Mouse (Mus musculus) spleen, postnatal 4 days (tissue): ENCODE data around the gene Rpl28.
A peak's percentile ranks its signal among the peaks of the same experiment; 100 is the strongest.

ENCODE experiments used
- DNase-seq, 2 experiments: peaks; one replicate each; pipeline ENCODE4 v3.0.0; 2022; ENCODE audit warnings: low spot score in 2 of 2

The Rpl28 gene

GRCm38 (mm10) chr7:4792278-4793212 is at the start of gene Rpl28:
Gene Rpl28, plus strand, starts transcription at chr7:4792874.
- peak; percentile 94 to 95 for DNase-seq

DNA sequence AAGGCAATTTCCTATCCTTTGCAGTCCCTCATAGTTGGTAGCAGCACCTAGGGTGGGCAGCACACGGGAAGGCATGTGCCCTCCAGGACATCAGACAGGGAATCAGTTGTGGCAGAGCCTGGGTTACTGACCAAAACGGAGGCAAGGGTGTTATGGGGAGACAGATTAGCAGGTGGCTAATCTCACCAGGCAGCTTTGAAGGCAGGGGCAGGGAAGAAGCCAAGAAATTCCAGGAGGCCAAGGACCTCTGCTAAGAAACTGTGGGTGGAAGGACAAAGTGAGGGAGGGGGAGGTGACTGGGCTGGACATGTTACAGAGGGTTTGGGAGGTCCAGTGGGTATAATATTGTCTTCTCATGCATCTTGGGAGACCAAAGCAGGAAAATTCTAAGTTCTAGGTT is 49.3 kb upstream of the Rpl28 start:
- DNase-seq, result peak in 1 of 2 experiments; percentile 53

GRCm38 (mm10) chr7:4744886-4745285 is 47.8 kb upstream of the Rpl28 start:
- no peak for DNase-seq

GRCm38 (mm10) chr7:4746326-4746980 is 46.2 kb upstream of the Rpl28 start:
- no peak for DNase-seq

DNA sequence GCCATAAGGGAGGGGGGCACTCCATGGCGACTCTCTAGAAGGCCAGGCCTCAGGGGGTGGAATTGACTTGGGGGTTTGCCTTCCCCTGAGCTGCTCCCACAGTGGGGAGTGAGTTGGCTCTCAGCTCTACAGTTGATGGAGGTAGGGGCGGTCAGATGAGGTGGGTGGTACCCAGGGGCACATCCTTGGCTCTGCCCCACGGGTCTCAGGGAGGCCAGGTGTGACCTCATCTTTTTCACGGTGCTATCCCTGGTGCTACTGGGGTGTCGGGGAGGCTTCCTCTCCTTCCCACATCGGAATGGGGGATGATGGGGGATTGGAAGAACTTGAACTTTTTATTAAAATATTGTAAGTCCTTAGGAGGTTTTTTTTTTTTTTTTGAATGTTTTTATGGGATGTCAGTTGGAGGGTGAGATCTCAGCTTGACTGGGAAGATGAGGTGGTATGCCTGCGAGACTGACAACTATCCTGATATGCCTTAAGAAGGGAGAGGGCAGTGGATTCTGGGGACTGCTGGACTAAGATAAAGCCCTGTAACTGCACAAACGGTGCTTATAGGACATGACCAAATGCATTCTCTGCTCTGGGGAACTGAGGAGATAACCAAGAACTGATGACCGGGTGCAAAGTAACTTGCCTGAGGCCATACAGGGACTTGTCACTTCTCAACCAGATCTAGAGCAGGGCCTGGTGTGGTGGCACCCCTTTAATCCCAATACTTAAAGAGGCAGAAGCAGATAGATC is 45.3 kb upstream of the Rpl28 start:
- peak; percentile 51 to 70 for DNase-seq

DNA sequence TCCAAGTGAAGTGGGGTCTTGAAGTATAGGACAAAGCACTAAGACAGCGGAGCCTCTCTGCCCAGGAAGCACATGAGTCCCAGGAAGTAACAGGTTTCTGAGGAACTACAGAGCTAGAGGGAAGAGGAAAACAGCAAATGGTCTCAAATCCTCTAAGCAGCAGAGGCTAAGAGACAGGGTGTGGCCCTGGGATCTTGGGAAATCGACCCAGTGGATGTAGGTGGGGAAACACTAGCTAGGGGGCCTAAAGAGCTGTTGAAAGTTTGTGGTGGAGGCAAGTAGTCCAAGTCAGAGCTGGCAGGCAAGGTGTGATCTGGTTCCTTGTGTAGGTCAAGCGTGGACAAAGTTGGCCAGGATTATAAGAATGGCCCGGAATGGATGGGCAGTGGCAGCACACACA is 44.4 kb upstream of the Rpl28 start:
- no peak for DNase-seq

- no peak for DNase-seq
Measured at GRCm38 (mm10) chr7:4749169-4749568, 43.5 kb upstream of the Rpl28 start.

DNA sequence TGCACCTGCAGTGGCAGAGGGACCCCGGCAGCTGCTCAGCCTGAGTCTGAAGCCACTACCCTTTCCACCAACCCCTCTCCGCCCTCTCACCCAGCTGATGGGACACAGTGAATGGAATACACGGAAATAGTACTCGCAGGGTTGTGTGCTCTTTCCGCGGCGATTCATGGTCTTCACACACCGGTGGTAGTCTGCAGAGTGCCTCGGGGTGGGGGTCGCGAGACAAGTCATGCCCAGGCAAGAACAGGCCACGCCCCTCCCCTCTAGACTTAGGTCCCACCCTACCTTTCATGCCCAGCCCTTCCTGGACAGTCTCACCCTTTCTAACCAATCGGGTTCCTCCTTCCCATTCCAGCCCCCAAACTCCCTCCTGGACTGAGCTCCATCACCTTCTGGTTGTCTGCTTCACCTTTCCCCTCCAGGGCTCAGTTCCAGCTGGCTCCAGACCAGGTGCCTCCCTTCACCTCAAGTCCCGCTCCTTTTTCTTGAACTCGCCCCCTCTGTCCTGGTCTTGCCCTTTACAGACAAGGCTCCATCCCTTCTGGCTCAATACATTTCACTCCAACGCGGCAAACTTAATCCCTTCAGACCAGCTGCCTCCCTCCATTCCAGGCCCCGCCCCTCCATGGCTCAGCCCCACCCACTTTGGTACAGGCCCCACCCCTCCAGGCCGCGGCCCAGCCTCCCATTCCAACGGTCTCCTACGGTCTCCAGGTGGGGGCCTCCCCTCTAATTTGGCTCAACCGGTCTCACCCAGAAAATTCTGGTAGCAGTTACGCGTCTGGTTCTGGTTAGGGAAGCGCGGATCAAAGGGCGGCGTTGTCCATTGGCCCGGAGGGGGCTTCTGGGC is 40.5 kb upstream of the Rpl28 start:
- peak; percentile 87 to 93 for DNase-seq

DNA sequence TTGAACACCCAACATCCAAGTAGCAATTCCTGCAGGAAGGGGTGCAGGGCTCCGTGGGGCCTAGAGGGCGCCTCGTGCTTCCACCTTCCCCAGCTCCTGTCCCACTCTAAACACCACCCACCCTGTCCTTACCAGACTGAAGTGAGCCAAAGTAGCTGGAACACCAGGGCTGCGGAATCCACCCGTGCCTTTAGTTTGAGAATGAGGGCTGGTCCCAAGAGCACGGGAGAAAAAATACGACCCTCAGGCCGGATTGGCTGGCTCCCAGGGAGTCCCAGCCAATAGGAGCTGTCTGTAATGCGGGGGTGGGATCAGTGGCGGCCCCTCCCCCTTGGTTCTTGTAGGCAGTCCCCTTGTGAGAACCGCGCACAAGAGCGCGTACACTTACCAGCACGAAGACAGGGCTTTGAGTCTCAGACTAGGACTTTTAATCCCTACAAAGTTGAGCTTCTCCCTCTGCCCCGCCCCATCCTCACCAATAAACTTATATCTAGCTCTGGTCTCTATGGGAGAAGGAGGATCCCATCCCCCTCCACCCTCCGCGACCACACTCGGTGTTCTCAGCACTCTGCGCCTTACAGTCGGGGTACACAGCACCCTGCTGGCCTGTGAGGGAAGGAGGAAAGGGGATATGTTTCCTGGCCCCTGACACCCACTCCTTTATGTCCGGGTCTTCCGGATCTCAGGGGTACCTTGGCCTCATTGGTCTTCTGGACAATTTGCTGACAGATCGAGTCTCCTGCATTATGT is 39.7 kb upstream of the Rpl28 start, which contains the start of gene Cox6b2:
Gene Cox6b2 (minus strand): TSS at position 274 of the 750 bp plus-strand sequence.
- peak; percentile 91 for DNase-seq

DNA sequence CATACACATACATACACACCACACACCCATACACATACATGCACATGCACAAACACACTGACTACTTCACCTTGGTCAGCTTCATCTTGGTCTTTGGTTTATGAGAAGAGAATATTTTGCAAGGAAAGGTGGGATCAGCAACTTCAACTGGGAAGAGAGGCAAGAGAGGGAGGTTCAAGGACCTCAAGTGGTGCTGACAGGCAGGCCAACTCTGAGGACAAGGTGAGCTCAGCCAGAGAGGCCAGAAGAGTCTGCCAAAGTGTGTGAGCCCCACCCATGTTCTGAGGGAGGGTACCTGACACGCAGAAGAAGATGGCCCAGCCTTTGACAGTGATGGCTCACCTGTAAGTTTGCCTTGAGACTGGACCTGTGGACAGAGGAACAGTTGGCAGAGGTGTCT is 33.0 kb upstream of the Rpl28 start:
- DNase-seq, result no peak

GRCm38 (mm10) chr7:4764946-4765710 is 27.5 kb upstream of the Rpl28 start:
- DNase-seq, result no peak

- DNase-seq, result no peak
Measured at GRCm38 (mm10) chr7:4771202-4771601, 21.5 kb upstream of the Rpl28 start, which contains the start of gene Fam71e2. Gene Fam71e2, minus strand, starts transcription at chr7:4771302.

DNA sequence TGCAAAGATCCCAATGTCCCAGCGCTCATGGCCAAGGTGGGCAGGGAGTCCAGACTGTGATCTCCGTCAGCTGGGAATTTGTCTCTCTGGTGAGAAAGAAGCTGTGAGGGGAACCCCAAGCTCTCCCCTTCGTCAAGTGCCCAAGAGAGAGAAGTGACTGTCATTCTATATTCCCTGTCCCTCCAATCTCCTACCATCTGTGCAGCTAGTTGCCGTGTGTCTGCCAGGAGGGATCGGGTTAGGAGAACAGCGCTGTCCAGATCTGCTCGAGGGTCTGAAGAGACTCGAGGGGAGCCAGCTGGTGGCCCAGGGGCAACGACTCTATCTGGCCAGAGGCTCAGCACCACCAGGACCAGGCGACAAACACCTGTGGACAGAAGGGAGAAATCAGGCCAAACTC is 16.5 kb upstream of the Rpl28 start:
- peak in 1 of 2 experiments; percentile 56 for DNase-seq

- DNase-seq, result peak in 1 of 2 experiments; percentile 72
Measured at GRCm38 (mm10) chr7:4776861-4777830, 15.5 kb upstream of the Rpl28 start.

DNA sequence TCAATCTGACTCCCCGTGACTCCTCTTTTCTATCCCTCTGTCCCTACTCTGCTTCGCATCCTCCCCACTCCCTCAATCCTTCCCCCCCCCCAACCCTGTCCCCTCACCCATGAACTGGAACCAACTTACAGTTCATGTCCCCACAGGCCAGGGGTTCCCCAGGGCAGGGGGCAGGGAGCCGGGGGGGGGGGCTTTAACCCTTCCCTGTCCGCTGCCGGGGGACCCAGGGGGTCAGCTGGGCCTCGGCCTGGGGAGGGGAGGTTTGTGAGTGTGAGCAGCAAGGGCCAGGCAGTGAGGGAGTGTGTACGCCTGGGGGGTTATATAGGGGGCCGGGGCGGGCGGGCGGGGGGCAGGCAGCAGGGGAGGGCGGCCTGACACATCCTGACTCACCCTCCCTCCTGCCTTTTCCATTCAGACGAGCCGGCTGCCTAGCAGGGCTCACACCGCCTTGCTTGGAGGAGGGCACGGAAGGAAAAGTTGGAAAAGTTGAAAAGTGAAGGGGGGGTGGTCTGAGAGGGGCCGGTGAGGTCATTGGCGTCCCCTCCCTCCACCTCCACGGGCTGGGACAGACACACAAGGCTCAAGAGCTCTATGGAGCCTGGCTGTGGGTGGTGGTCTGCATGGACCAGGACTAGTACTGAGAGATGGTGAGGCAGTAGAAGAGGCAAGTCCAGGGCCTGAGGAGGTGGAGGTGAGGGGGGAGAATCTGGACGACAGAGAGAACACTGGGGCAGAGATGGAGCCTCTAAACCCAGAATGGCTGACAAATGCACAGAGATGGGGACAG is 14.6 kb upstream of the Rpl28 start:
- peak in 1 of 2 experiments; percentile 55 for DNase-seq

DNA sequence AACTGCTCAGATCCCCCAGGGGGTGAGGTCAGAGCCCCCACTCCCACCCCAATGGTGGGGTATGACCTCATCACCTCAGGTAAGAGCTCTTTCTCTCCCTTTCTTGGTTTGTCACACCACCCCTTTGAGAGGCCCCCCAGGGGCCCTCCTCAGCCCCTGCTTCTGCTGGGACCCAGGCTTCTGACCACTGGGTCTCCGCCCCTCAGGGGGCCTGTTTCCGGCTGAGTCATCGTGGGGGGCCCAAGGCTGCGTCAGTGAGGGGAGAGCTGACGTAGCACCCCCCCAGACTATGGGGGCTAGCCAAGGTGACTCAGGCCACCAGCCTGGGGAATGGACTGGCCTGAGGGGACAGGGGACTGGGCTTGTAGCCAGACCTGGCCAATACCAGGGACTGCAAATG is 12.8 kb upstream of the Rpl28 start:
- peak in 1 of 2 experiments; percentile 60 for DNase-seq

GRCm38 (mm10) chr7:4782130-4782529 is 10.5 kb upstream of the Rpl28 start:
- peak in 1 of 2 experiments; percentile 52 for DNase-seq

DNA sequence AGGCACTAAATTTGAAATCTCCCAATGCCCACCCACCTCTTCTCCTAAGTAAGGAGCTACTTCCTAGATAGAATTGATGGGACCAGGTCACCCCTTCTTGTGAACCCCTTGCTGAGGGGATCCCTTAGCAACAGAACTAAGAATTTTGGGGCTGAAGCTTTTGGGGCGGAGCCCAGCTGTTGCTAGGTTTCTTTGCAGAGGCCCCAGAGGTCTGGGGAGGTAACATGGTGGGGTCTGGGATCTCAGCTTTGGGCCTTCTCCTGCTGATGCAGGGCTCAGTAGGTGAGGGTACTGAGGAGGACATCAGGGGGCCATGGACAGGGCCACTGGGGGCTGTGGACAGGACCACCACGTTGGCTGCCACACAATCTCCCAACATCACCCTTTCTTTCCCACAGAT is 9.9 kb upstream of the Rpl28 start, which contains the start of the genes Il11 and Tmem190:
Gene Il11 (minus strand): TSS at position 101 of the 400 bp plus-strand sequence.
Gene Tmem190 (plus strand): TSS at position 179 of the 400 bp plus-strand sequence.
- no peak for DNase-seq
